Mouse (Mus musculus) C2C12 (cell line): ENCODE results near the gene 1700001O22Rik. TPM values are rescaled to one million over a fixed set of nuclear protein-coding genes. Genes with fewer than 3 reads are reported as not detected.

Experiments
- H3K27me3 ChIP-seq: one replicate; pipeline ENCODE4 v1.6.1; 2011; ENCODE audit not compliant: control insufficient read depth, insufficient read depth, insufficient read length
- H3K36me3 ChIP-seq: one replicate; pipeline ENCODE4 v1.6.1; 2011; ENCODE audit not compliant: control insufficient read depth, insufficient read depth
- H3K4me3 ChIP-seq: one replicate; pipeline ENCODE4 v1.5.1; 2011; ENCODE audit warnings: mild to moderate bottlenecking, control low read depth; ENCODE audit not compliant: poor library complexity, insufficient read depth, severe bottlenecking
- H3K79me2 ChIP-seq: one replicate; pipeline ENCODE4 v1.6.1; 2011; ENCODE audit not compliant: control insufficient read depth, insufficient read depth
- H3K79me3 ChIP-seq: one replicate; pipeline ENCODE4 v1.6.1; 2011; ENCODE audit warnings: low read depth, control low read depth
- H3ac ChIP-seq: one replicate; pipeline ENCODE3; 2011; ENCODE audit warnings: low read depth; ENCODE audit not compliant: control insufficient read depth, insufficient read length
- CEBPB ChIP-seq: IDR thresholded peaks from one replicate; pipeline ENCODE4 v1.6.1; 2011; ENCODE audit warnings: low read depth, mild to moderate bottlenecking, control low read depth, moderate library complexity
- CTCF ChIP-seq: IDR thresholded peaks from one replicate; pipeline ENCODE4 v1.5.1; 2011; ENCODE audit not compliant: control insufficient read depth, insufficient read depth, insufficient read length
- FOSL1 ChIP-seq: IDR thresholded peaks from one replicate; pipeline ENCODE4 v1.8.0; 2011; ENCODE audit warnings: mild to moderate bottlenecking, low read length; ENCODE audit not compliant: poor library complexity, insufficient read depth, severe bottlenecking
- MAX ChIP-seq: IDR thresholded peaks from one replicate; pipeline ENCODE4 v1.6.1; 2011; ENCODE audit warnings: mild to moderate bottlenecking, control low read depth
- MYOD1 ChIP-seq: IDR thresholded peaks from one replicate; pipeline ENCODE4 v1.6.1; 2011; ENCODE audit warnings: low read depth; ENCODE audit not compliant: control insufficient read depth, insufficient read length
- MYOG ChIP-seq: IDR thresholded peaks from one replicate; pipeline ENCODE4 v1.6.1; 2011; ENCODE audit not compliant: control insufficient read depth, insufficient read length; ENCODE audit errors: extremely low read depth
- USF1 ChIP-seq: IDR thresholded peaks from one replicate; pipeline ENCODE4 v1.6.1; 2011; ENCODE audit warnings: low read depth, mild to moderate bottlenecking, control low read depth, moderate library complexity
- polyA plus RNA-seq: library from polyadenylated mRNA; unstranded; fragments of >200 nt; fragmentation: generic; extraction: Trizol; gene quantifications from one replicate; pipeline ENCODE4 v1.2.1, GENCODE M21; 2012; ENCODE audit warnings: missing spikeins

The 1700001O22Rik gene
- polyA plus RNA-seq, 1 experiment: 0.18 TPM

DNA sequence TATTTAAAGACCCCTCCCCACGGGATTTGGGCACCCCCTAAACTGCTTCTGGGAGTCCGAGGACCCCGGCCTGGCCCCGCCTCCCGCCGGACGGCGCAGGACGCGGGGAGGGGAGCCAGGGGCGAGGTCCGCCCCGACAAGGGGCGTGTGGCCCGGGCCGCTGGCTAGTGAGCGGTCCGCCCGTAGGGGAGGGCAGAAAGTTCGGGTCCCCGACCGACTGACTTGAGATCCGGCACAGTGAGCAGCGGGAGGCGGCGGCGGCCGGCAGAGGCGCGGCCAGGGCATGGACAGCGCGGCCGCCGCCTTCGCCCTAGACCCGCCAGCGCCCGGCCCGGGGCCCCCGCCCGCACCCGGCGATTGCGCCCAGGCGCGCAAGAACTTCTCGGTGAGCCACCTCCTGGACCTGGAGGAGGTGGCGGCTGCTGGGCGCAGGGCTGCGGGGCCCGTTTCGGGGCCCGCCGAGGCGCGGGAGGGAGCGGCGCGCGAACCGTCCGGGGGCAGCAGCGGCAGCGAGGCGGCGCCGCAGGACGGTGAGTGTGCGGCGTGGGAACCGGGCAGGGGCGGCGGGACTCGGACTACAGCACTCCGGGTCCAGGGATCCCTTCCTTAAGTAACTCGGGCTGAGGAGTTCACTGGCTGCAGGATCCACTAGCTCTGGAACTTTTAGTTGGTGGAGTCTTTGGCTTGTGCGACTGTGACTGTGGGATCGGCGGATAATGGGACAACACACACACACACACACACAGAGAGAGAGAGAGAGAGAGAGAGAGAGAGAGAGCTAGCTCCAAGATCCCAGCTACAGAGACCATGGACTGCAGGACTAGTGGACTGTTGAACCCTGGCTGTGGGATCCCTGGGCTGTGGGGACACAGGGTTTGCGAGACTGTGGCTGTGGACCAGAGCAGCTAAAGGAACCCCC lies 42.0 kb upstream of the 1700001O22Rik start:
- peaks cover 43% of the 10 kb centered on the region for H3K79me2 ChIP-seq
- TF ChIP-seq MYOG (no peak), CTCF (peak; percentile 54)

GRCm38 (mm10) chr2:30842615-30843014 lies 39.2 kb upstream of the 1700001O22Rik start:
- Histone ChIP-seq H3K27me3 (no peaks in the 10 kb centered on the region), H3K36me3 (no peaks in the 10 kb centered on the region), H3K79me3 (peaks cover 15% of the 10 kb centered on the region), H3K4me3 (no peak overlapping the region), H3K79me2 (peaks cover 23% of the 10 kb centered on the region), H3ac (no peak overlapping the region)
- no peak for TF ChIP-seq CTCF
- no peak for TF ChIP-seq MYOG
- TF ChIP-seq CEBPB: no peak
- no peak for TF ChIP-seq MYOD1
- no peak for TF ChIP-seq FOSL1
- TF ChIP-seq USF1: no peak

More for the DNA sequence above, 42.0 kb upstream of the 1700001O22Rik start:
- peak overlapping the region; percentile 66 for H3ac ChIP-seq
- H3K36me3 ChIP-seq: peaks cover 8% of the 10 kb centered on the region
- peaks cover 26% of the 10 kb centered on the region for H3K79me3 ChIP-seq
- H3K4me3 ChIP-seq: peak overlapping the region; percentile 67
- H3K27me3 ChIP-seq: no peaks in the 10 kb centered on the region

DNA sequence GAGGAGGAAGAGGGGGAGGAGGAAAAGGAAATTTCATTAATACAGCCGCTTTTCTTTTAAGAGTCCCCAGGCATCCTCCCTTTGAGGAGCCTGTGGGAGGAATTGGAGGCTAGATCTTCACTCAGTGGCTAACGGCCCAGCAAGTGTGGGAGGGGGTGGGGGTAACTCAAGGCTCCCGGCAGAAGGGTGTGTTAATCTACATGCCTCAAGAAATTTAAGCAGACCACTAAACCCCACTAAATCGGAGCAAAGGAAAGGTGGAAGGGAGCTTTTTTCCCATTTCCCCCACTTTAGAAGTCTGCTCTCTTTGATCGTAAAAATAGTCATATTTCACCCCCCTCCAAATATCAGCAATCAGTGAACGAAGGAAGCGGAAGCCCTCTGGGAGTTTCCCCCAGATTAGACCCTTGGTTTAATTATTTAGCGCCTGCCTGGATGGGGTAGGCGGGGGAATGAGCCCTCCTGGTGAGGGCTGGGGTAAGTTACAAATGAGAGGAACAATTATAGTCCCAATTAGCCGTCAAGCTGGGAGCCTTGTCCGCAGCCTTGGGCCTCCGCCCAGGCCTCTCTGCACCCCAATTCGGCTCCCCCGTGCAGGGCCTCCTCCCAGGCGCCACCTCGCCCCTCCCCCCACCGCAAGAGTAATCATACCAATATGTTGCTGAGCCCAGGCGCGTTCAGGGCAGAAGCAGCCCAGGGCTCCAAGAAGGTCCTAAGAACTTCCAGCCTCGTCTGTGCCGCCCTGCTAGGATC lies 33.0 kb upstream of the 1700001O22Rik start:
- H3K36me3 ChIP-seq: no peaks in the 10 kb centered on the region
- H3K79me3 ChIP-seq: no peaks in the 10 kb centered on the region
- no peaks in the 10 kb centered on the region for H3K27me3 ChIP-seq
- TF ChIP-seq MYOG (no peak), USF1 (no peak), FOSL1 (no peak), MAX (no peak), CTCF (no peak), MYOD1 (no peak), CEBPB (no peak)
- H3ac ChIP-seq: no peak overlapping the region
- H3K79me2 ChIP-seq: no peaks in the 10 kb centered on the region
- H3K4me3 ChIP-seq: no peak overlapping the region

GRCm38 (mm10) chr2:30834373-30835022 lies 31.0 kb upstream of the 1700001O22Rik start, which contains the start of gene Prrx2:
TSS of gene Prrx2 (plus strand) at chr2:30834972.
- Histone ChIP-seq H3K79me3 (no peaks in the 10 kb centered on the region), H3K27me3 (no peaks in the 10 kb centered on the region), H3K36me3 (no peaks in the 10 kb centered on the region), H3K4me3 (no peak within 1 kb of the TSS), H3K79me2 (no peaks in the 10 kb centered on the region), H3ac (no peak within 1 kb of the TSS)
- TF ChIP-seq FOSL1 (no peak), CEBPB (no peak), MYOG (no peak), MAX (no peak), USF1 (no peak), MYOD1 (no peak), CTCF (no peak)

DNA sequence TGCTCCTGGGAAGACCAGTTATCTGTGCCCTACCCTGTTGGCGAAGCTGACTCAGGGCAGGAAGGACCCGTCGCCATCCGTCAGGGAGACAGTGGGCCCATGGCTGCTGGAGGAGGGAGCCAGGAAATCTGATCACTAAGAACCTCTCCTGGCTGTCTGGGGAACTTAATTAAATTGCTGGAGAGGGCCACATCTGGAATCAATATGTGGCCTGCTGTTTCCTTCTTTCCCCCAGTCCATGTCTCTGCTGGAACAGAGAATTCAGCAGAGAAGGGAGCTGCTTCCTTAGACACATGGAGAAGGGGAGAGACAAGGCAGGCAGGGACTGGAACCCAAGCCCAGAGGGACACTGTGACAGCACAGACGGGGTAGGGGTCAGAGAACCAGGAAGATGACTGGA lies 30.2 kb upstream of the 1700001O22Rik start:
- Histone ChIP-seq H3K27me3 (no peaks in the 10 kb centered on the region), H3K36me3 (no peaks in the 10 kb centered on the region), H3K4me3 (no peak overlapping the region), H3ac (no peak overlapping the region), H3K79me2 (no peaks in the 10 kb centered on the region), H3K79me3 (no peaks in the 10 kb centered on the region)
- TF ChIP-seq USF1 (no peak), CTCF (no peak), CEBPB (no peak), MAX (no peak), MYOD1 (no peak), MYOG (no peak), FOSL1 (no peak)
